Mouse (Mus musculus): ENCODE data around the gene 2900026A02Rik.
"Not testable (repeated sequence)": the region's sequence is repeated elsewhere in the genome, so short reads cannot be mapped to it uniquely, and the experiment has no call there.

The 2900026A02Rik gene

GRCm38 (mm10) chr5:113120741-113121590, 100.1 kb downstream of the 2900026A02Rik start:
- peak; percentile 58 for DNase-seq (ENCODE audit: low spot score)

- DNase-seq (ENCODE audit: low spot score), result no peak
These were observed 101.1 kb downstream of the 2900026A02Rik start for GRCm38 (mm10) chr5:113119861-113120465.

GRCm38 (mm10) chr5:113119291-113119690, 101.7 kb downstream of the 2900026A02Rik start:
- DNase-seq (ENCODE audit: low spot score), result no peak

GRCm38 (mm10) chr5:113118695-113119094, 102.3 kb downstream of the 2900026A02Rik start:
- peak; percentile 65 for DNase-seq (ENCODE audit: low spot score)

GRCm38 (mm10) chr5:113117361-113117760, 103.7 kb downstream of the 2900026A02Rik start:
- no peak for DNase-seq (ENCODE audit: low spot score)

- no peak for DNase-seq (ENCODE audit: low spot score)
These were observed 105.1 kb downstream of the 2900026A02Rik start for GRCm38 (mm10) chr5:113115896-113116295.

- no peak for DNase-seq (ENCODE audit: low spot score)
These were observed 106.5 kb downstream of the 2900026A02Rik start for GRCm38 (mm10) chr5:113114264-113115225.

- DNase-seq (ENCODE audit: low spot score), result no peak
These were observed 107.9 kb downstream of the 2900026A02Rik start for GRCm38 (mm10) chr5:113113120-113113519.

- no peak for DNase-seq (ENCODE audit: low spot score)
These were observed 109.7 kb downstream of the 2900026A02Rik start for GRCm38 (mm10) chr5:113111336-113111735.

GRCm38 (mm10) chr5:113110929-113111328, 110.1 kb downstream of the 2900026A02Rik start:
- DNase-seq (ENCODE audit: low spot score), result peak; percentile 28

- not testable (repeated sequence) for DNase-seq (ENCODE audit: low spot score)
These were observed 111.4 kb downstream of the 2900026A02Rik start for GRCm38 (mm10) chr5:113109651-113110050.

GRCm38 (mm10) chr5:113108165-113108764, 112.8 kb downstream of the 2900026A02Rik start:
- DNase-seq (ENCODE audit: low spot score), result no peak

- peak; percentile 58 for DNase-seq (ENCODE audit: low spot score)
These were observed 113.3 kb downstream of the 2900026A02Rik start for GRCm38 (mm10) chr5:113107709-113108108.

- no peak for DNase-seq (ENCODE audit: low spot score)
These were observed 114.4 kb downstream of the 2900026A02Rik start for GRCm38 (mm10) chr5:113106594-113106993.

- DNase-seq (ENCODE audit: low spot score), result no peak
These were observed 115.6 kb downstream of the 2900026A02Rik start for GRCm38 (mm10) chr5:113105481-113105880.

- DNase-seq (ENCODE audit: low spot score), result no peak
These were observed 116.0 kb downstream of the 2900026A02Rik start for GRCm38 (mm10) chr5:113105035-113105434.

GRCm38 (mm10) chr5:113102455-113102854, 118.6 kb downstream of the 2900026A02Rik start:
- DNase-seq (ENCODE audit: low spot score), result no peak

- DNase-seq (ENCODE audit: low spot score), result no peak
These were observed 119.6 kb downstream of the 2900026A02Rik start for GRCm38 (mm10) chr5:113101457-113101856.

- DNase-seq (ENCODE audit: low spot score), result no peak
These were observed 120.6 kb downstream of the 2900026A02Rik start for GRCm38 (mm10) chr5:113100422-113100821.

- peak; percentile 91 for DNase-seq (ENCODE audit: low spot score)
These were observed 121.5 kb downstream of the 2900026A02Rik start for GRCm38 (mm10) chr5:113099546-113099945.

GRCm38 (mm10) chr5:113097551-113097950, 123.5 kb downstream of the 2900026A02Rik start:
- DNase-seq (ENCODE audit: low spot score), result no peak

GRCm38 (mm10) chr5:113095456-113095855, 125.6 kb downstream of the 2900026A02Rik start:
- no peak for DNase-seq (ENCODE audit: low spot score)

Data from MN1 (cell line).